Mouse (Mus musculus) retina, postnatal 1 day (tissue): ENCODE results near the gene Lrrc8e.

Source experiments
- DNase-seq: peaks from one replicate; pipeline ENCODE4 v3.0.0-alpha.2; 2012

Lrrc8e gene

DNA sequence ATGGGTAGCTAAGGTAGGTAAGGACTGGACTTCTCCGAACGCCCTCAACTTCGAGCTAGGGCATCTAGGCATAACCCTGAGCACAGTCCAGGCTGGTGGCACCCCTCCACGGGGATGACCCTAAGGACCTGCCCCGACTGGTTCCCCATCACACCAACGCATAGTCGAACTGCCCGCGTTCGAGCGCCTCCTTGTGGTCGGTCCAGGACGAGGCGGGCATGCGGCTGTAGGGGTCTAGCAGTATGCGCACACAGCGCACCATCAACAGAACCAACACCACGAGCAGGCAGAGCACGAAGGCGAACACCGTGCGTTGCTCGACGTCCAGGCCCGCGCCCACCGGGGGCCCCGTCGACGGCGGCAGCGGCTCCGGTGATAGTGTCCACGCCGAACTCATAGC lies 31.6 kb downstream of the Lrrc8e start:
- DNase-seq: peak; percentile 86

DNA sequence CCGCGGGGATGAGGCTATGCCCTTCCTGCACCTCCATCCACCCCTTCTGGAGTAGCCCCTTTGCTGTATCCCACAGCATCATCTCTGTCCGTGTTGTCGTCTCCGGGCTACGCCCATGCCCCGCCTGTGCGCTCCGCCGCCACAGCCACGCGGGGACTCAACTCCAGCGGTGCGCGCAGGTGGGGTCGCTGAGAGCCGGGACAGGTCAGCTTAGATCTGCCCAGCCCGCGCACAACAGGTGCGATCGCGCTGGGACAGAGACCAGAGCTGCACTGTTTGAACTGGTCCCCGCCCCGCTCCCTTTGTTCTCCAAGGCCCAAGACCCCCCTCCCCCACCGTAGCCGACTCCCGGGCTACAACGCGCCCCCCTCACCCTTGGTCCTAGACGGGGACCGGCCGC lies 32.1 kb downstream of the Lrrc8e start:
- DNase-seq: no peak

DNA sequence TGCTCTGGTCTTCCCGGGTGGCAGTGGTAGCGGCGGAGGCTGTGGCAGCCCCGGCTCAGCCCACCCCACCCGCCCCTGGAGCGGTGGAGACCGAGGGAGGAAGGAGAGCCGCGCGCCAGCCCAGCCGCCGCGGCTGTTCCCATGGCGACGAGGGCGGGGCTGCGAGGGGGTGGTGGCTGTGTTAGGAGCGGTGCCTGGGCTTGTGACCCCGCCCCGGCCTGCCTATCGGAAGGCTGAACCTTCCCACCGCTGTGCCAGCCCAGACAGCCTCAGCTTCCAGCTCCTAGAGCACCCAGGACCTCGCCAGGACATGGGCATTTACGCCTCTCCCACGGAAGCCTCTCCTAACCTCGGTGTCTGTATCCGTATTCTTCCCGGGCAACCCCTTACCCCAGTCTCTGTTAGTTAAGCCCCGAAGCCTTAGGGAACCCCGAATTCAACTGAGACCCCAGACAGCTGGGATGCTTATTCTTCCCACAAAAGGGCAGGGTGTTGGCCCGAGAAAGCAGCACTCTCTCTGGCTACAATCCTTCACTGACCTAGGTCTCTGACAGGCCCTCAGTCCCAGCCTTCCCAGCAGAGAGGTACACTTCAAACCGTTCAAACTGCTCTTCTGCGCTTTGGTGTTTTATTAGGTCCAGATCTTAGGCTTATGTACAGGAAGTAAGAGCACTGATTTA lies 32.6 kb downstream of the Lrrc8e start, which contains the start of gene Ctxn1:
Gene Ctxn1, minus strand, starts transcription at position 150 of the 680 bp plus-strand sequence.
- DNase-seq: peak; percentile 96

DNA sequence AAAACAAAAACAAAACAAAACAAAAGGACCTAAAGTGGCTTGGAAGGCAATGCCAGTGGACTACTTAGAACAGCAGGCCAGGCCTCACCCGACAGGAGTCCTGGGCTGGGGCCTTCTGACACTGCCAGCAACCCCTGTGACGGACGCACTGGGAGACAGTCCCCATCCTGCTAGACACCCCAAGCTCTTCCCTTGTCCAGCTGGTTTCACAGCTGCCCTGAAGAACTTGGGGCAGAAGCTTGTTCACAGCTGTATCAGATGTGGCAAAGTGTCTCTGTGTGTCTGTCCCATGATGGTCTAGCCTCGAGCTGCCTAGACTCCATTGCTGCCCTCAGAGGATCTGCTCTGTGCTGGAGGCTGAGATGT lies 33.2 kb downstream of the Lrrc8e start:
- DNase-seq: no peak

DNA sequence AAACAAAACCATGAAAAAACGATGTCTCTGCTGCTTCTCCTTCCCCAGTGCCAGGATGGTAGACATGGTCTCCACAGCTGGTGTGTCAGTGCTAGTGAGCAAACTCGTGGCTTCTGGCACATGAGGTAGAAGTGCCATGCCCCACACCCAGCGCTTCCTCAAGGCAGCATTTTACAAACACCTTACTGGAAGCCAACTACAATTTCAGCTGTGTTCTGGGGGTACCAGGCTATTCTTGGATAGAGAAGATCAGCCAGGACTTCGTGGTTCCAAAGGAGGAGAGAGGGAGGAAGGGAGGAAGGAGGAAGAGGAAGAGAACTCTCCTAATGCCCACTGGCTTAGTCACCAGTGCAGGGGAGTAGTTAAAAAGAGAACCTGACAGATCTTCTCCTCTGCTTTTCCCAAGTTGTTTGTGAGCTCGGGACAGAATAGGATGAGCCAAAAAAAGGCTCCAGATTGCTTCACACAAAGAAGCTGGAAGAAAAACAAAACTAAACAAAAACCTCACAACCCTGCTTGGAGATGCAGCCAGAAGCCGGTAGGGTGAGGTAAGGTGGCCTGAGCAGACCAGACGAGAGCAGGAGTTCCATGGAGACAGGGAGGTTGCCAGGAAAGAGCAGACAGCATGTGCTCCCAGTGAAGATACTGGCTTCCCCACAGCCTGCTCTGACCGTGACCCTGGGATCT lies 36.6 kb downstream of the Lrrc8e start:
- DNase-seq: no peak

DNA sequence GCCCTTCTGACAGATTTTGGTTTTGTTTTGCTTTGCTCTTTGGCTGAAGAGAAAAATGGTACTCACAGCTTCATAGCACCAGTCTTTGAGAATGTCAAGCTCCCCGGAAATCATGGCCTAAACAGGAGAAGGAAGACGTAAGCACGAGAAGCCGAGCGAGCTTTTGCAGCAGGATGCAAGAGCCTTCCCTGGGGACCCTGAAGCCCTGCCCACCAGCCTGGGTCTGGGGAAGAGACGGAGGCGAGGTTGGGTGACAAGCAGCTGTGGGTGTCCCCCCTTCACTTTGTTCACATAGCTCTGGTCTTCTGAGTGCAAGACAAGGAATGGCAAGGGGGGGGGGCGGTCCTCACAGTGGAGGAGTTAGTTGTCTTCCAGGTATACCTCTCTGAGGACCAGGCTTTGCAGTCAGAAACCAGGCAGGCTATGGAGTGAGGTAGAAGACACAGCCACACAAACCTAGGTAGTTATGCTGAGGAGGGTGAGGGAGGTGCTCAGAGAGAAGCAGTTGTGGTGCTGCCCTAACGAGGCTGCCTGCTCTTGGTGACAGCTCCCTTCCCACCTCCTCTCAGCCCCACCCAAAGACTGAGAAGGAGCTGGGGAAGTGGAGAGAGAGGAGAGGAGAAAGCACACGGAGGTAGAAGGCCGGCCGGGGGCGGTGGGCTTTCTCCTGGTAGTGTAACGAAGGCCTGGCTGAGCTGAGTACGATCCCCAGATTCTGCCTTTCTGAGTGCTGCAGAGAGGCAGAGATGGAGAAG lies 38.7 kb downstream of the Lrrc8e start:
- no peak for DNase-seq

DNA sequence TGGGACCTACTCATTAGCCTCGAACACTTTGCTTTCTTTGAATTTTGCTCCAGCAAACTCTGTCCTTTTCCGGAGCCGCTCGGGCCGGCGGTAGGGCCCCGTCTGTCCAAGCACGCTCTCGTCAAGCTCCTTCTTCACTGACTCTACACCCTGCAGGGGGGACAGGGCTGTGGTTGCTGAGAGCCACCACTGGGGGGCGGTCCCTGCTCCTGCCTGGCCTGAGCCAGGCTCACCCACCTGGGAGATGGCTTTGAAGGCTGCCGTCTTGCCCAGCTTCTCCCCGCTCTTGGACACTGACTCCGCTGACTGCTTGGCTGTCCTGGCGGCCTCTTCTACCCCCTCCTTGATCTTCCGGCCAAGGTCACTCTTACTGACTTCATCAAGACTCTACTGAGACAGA lies 41.0 kb downstream of the Lrrc8e start:
- DNase-seq: peak; percentile 30

DNA sequence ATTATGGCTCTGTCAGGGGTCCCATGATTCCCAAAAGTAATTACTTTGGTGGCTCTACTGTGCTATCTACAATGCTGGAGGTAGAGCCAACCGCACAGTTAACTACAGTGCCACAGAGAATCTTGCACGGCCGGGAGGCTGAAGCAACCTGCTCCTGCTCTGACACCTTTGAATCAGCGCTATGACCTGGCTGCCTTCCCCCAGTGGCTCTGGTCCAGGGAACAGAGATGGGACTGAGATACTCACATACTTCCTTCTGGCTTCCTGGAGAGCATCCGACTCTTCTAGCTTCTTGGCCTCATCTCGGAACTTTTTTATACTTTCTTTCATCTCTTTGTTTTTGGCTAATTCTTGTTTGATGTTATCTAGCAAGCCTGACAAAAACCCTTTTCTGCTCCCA lies 43.0 kb downstream of the Lrrc8e start:
- no peak for DNase-seq

DNA sequence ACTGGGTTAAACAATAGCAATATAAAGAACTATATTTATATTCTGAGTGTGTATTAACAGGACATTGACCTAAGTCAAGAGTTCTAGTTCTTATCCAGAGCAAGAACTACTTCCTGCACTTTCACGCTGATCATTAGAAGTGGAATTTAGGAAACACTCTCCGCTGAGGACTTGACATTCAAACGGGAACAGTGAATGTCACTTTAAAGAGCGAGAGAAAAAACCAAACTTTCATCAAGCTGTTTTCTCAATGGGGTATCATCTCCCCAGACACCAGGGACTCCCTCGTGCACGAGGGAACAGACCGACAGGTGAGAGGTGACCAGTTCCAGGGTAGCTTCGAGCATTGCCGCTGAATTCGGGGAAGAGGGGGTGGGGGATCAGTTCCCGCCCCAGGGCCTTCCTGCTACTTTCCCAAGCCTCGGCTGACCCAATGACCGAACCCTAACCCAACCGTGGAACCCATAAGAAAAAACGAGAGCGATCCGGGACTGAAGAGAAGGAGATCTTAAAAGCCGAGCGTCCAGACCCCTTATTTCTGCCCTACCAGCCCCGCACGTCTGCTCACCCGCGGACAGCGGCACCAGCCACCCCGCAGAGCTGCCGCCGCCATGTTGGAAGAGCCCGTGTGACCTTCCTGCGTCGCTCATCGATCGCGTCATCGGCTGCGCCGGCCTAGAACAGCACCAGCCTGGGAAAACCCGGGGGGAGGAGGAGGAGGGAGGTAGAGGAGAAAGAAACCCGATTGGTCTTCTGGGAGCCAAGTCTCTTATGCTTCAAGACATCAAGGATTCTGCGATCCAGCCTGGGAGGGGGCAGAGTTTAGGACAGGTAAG lies 48.9 kb downstream of the Lrrc8e start, which contains the start of gene Timm44:
Gene Timm44, minus strand, starts transcription at position 639 of the 836 bp plus-strand sequence.
- peak; percentile 98 for DNase-seq

DNA sequence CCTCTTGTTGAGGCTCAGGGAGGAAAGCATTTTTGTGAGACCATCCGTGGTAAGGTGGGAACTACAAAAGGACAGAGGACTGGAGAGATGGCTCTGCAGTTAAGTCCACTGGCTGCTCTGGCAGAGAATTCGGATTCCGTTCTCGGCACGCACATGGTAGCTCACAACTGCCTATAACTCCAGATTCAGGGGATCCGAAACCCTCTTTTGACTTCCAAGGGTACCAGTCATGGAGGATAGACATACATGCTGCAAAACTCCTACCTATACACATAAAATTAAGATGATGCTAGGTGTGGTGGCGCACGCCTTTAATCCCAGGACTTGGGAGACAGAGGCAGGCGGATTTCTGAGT lies 49.5 kb downstream of the Lrrc8e start:
- no peak for DNase-seq
